Mouse (Mus musculus) lung, postnatal 25 days (tissue): ENCODE measurements around the gene 1700037H04Rik.

ENCODE experiments used
- DNase-seq: peaks from one replicate; pipeline ENCODE4 v3.0.0; 2022; ENCODE audit warnings: low spot score

Gene 1700037H04Rik

DNA sequence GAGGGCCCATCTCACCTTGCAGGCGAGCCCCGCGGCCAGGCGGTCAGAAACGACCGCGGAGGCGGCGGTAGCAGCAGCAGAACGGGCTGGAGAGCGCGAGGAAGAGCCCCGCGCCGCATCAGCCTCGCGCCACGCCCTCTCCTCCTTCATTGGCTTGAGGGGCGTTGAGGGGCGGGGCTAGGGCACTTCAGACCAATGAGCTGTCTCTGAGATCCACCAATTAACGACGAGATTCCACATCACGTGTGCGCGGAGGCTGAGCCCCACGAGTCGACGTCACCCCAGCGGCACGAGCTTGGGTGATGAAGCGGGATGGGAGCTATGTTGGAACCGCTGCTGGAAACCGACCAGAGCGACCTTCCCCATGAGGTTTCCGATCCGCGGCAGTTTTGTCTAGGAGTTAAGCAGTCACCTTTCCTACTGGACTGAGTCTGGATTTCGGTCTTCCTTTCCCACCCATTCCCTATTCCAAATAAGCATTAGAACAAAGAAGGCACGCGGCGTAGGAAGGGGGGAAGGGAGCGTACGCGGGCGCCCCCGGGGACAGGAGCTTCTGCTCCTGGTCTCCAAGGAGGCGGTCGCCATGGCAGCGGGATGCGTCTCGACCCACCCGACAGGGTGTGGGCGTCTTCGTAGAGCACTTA, at the start of gene 1700037H04Rik:
1700037H04Rik (minus strand) TSS at position 144 of the 644 bp plus-strand sequence.
- DNase-seq: peak; percentile 98

DNA sequence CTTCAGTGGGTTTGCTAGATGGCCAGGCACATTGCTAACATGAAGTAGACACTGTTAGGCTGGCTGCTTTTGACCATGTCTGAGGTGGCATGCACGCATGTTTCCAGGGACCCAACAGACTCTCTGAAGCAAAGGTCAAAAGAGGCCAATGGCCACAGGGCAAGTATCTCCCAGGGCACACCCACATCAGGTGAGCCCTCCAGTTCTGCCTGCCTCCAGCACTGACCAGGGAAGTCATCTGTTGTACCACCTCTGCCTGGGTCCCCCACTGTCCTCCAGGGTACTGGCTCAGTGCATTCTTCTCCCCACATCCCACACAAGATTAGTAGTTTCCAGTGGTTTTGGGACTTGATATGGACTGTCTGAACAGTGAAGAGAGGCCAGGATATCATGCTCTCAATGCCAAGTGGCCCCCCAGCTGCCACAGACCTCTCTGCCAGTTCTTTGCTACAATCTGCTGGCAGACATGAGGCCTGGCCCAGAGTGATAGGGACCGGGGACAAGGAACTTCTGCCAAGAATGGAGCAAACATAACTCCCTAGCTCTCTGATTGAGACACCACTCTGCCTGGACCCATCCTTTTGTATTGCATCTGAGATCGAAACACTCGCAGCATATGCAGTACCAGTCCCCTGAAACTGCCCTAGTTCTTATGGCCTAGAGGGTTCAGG, 49.4 kb upstream of the 1700037H04Rik start:
- peak; percentile 10 for DNase-seq

- peak; percentile 15 for DNase-seq
Measured at GRCm38 (mm10) chr2:131208356-131208755, 48.5 kb upstream of the 1700037H04Rik start.

DNA sequence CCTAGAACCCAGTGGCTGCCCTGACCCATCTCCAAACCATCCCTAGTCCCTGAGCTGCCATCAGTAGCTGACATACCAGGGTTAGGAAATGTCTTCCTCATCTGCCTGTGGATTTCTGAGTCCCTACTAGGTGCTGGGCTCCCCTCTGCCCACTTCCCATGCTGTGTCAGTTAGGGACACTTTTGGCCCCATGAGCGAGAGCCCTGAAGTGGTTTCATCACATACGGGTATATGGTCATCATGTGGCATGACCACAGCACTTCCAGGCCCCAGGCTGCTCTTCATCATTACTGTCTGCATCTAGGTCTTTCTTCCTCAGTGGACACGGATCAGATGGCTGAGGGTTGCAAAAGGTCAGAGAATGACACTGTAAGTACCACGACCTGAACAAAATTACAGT, 46.9 kb upstream of the 1700037H04Rik start, which contains the start of gene Ap5s1:
Ap5s1 (plus strand) TSS at position 301 of the 400 bp plus-strand sequence.
- DNase-seq: no peak

- no peak for DNase-seq
Measured at GRCm38 (mm10) chr2:131205521-131206182, 45.8 kb upstream of the 1700037H04Rik start.

GRCm38 (mm10) chr2:131204410-131204981, 44.6 kb upstream of the 1700037H04Rik start:
- peak; percentile 98 for DNase-seq

GRCm38 (mm10) chr2:131203816-131204409, 44.0 kb upstream of the 1700037H04Rik start:
- DNase-seq: peak; percentile 51

- no peak for DNase-seq
Measured at GRCm38 (mm10) chr2:131201262-131201661, 41.4 kb upstream of the 1700037H04Rik start.

DNA sequence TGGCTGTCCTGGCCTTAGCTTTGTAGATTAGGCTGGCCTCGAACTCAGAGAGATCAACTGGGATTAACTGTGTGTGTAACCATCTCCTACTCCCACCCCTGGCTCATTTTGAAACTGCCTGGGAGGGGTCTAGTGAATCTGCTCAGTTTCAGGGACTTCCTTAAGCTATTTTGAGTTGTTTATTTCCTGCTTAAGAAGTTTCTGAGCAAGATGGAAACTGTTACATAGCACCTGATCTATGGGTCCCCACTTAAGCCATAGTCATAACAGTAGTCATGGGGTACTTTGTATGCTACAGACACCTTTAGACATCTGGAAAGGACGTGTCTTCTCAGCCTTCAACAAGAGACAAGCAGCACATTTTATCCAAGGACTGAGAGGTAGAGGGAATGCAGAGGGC, 40.8 kb upstream of the 1700037H04Rik start:
- DNase-seq: no peak

DNA sequence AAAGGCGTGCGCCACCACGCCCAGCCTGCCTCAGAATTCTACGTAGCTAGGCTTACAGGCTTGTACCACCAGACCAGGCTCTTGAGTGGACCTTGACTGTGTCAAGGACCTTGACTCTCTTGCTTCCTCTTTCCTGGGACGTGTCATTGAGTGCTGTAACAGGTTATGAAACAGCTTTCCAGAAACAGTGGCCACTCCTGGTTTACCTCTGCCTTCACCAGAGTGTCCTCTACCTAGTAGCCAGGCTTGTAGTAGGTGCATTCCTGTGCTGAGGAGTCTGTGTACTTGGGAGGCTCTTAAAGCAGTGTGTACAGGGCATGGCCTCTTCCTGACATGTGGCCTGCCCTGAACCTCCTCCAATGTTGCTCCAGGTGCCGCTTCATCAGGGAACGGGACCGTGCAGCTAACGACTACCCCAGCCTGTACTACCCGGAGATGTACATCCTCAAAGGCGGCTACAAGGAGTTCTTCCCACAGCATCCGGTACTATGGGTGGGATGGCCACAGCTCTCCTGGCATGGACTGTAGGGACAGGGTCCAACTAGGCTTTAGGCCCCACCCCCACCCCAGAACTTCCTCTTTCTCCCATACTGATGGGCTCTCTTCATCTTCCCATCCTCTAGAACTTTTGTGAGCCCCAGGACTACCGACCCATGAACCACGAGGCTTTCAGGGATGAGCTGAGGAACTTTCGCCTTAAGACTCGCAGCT, 36.9 kb upstream of the 1700037H04Rik start:
- peak; percentile 92 for DNase-seq

DNA sequence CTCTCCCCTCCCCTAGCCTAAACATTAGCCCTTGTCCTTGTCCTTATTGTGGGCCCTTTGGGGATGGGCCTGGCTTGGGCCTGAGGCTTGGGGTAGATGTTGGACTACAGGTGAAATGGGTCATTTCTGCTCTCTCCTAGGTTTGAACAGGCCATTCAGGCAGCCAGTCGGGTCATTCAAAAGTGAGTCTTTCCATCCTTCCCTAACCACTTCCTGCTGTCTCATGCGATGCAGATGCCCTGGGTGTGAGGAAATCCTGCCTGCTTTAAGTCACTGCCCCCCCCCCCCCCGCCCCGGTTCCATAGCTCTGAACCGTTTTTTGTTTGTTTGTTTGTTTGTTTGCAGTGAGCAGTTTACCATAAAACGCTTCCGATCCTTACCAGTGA, 31.1 kb upstream of the 1700037H04Rik start:
- DNase-seq: no peak

DNA sequence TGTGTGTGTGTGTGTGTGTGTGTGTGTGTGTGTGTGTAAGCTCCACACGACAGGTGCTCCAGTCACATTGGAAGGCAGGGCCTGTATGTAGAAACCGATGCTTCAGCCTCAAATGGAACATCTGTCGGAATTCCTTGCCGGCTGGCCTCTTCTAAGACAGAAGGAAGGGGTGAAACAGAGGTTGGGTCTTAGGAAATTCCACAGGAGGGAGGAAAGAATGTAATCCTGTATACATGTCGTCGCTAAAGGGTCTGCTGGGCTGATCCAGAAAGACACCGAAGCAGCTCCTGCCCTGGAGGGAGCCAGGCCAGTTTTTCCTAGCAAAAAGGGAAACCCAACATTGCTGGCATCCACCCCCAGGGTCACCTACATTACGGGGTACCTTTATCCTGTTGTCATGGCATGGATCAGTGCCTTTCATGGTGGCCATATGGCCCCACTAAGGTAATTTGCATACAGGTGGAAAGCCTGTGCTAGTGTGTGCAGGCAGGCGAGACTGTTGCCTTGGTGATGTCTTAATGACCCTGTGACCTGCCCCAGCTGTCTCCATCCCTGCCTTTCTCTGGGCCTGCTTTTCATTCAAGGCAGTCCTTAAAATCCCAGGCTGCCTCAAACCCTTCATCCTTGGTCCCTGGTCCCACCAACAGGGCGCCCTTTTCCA, 30.6 kb upstream of the 1700037H04Rik start:
- peak; percentile 23 for DNase-seq

- peak; percentile 61 for DNase-seq
Measured at GRCm38 (mm10) chr2:131189521-131190309, 29.8 kb upstream of the 1700037H04Rik start.

- DNase-seq: no peak
Measured at GRCm38 (mm10) chr2:131188311-131188710, 28.4 kb upstream of the 1700037H04Rik start.

GRCm38 (mm10) chr2:131187602-131187922, 27.7 kb upstream of the 1700037H04Rik start:
- DNase-seq: no peak

DNA sequence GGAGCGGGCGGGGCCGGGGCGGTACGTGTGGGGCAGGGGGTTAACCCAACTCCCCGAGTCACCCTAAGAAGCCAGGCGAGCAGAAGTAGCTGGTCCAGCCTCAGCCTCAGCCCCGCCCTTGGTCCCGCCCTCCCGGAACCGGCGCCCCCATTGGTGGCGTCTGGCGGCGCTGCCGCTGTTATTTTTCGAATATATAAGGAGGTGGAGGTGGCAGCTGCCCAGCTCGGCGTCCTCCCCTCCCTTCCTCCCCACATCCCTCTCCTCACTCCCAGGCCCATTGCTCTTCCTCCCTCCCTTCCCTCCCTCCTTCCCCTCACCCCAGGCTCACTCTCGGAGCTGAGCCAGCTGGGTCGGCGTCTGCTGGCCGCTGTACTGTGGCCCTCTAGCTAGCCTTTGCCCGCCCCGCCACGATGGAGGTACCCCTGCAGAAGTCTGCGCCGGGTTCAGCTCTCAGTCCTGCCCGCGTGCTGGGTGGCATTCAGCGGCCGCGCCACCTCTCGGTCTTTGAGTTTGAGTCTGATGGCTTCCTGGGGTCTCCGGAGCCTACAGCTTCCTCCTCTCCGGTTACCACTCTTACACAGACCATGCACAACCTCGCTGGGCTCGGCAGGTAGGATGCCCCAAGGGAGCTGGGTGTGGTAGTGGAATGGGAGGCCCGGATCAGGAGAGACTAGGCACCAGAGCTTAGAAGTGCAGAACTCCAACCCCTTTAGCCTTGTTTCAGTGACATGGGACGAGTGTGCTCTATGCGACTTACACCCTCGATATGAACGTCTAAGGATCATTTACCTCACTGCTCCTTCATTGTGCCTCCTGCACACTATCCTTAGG, 27.1 kb upstream of the 1700037H04Rik start, which contains the start of the genes Cdc25b and Spef1:
Cdc25b (plus strand) TSS at position 179 of the 831 bp plus-strand sequence.
Spef1 (minus strand) TSS at position 512 of the 831 bp plus-strand sequence.
- peak; percentile 88 for DNase-seq

- no peak for DNase-seq
Measured at GRCm38 (mm10) chr2:131186343-131186742, 26.5 kb upstream of the 1700037H04Rik start.

DNA sequence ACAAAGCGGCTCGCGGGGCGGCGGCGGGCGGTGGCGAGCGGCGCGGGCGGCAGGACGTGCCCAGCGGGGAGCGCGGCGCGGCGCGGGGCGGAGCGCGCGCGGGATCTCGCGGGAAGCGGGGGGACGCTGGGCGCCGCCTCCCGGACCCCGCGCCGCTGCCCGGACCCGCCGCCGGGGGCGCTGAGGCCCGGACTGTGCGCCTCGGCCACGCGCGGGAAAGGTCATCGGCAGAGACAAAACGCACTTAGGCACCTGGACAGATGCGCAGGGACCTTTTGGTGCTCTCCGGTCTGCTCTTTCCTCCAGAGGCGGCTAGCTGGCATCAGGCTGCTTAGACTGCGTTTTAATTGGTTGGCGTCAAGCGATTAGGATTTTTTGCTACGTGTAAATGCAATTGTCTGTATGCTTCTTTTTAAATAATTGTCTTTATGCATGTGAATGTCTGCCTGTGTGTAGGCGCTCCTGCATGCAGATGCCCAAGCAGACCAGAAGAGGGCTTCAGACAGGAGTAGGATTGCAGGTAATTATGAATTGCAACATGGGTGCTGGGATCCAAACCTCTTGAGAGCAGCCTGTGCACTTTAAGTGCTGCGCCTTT, 20.2 kb upstream of the 1700037H04Rik start, which contains the start of gene Cenpb:
Cenpb (minus strand) TSS at position 78 of the 598 bp plus-strand sequence.
- DNase-seq: peak; percentile 83
